Mouse (Mus musculus): ENCODE measurements around the gene Sfn. TPM values are rescaled to one million over a fixed set of nuclear protein-coding genes. Genes with fewer than 3 reads are reported as not detected.

Sfn gene
- total RNA-seq, 2 experiments from 2014 or later: 1.4 to 1.9 TPM

GRCm38 (mm10) chr4:133620668-133621067 lies 18.7 kb upstream of the Sfn start:
- DNase-seq (ENCODE audit: low spot score in 2 of 2): no peak

GRCm38 (mm10) chr4:133619473-133620136 lies 17.6 kb upstream of the Sfn start:
- no peak for DNase-seq (ENCODE audit: low spot score in 2 of 2)

GRCm38 (mm10) chr4:133617936-133618335 lies 16.0 kb upstream of the Sfn start:
- DNase-seq (ENCODE audit: low spot score in 2 of 2): no peak

- DNase-seq (ENCODE audit: low spot score in 2 of 2): no peak
These were observed 13.4 kb upstream of the Sfn start for GRCm38 (mm10) chr4:133615416-133615815.

GRCm38 (mm10) chr4:133614274-133614761 lies 12.3 kb upstream of the Sfn start:
- DNase-seq (ENCODE audit: low spot score in 2 of 2): peak; percentile 48 to 59

- no peak for DNase-seq (ENCODE audit: low spot score in 2 of 2)
These were observed 11.9 kb upstream of the Sfn start for GRCm38 (mm10) chr4:133613867-133614266.

GRCm38 (mm10) chr4:133613026-133613425 lies 11.1 kb upstream of the Sfn start:
- DNase-seq (ENCODE audit: low spot score in 2 of 2): no peak

GRCm38 (mm10) chr4:133612416-133612815 lies 10.4 kb upstream of the Sfn start:
- DNase-seq (ENCODE audit: low spot score in 2 of 2): no peak

GRCm38 (mm10) chr4:133611815-133612214 lies 9.8 kb upstream of the Sfn start:
- no peak for DNase-seq (ENCODE audit: low spot score in 2 of 2)

- DNase-seq (ENCODE audit: low spot score in 2 of 2): peak; percentile 82 to 92
These were observed 7.8 kb upstream of the Sfn start for GRCm38 (mm10) chr4:133609719-133610118.

GRCm38 (mm10) chr4:133607284-133607683 lies 5.3 kb upstream of the Sfn start:
- DNase-seq (ENCODE audit: low spot score in 2 of 2): no peak

GRCm38 (mm10) chr4:133605330-133605729 lies 3.4 kb upstream of the Sfn start:
- DNase-seq (ENCODE audit: low spot score in 2 of 2): no peak

- no peak for DNase-seq (ENCODE audit: low spot score in 2 of 2)
These were observed 2.9 kb upstream of the Sfn start for GRCm38 (mm10) chr4:133604856-133605255.

- no peak for DNase-seq (ENCODE audit: low spot score in 2 of 2)
These were observed 2.2 kb upstream of the Sfn start for GRCm38 (mm10) chr4:133604175-133604574.

GRCm38 (mm10) chr4:133603056-133603455 lies 1.1 kb upstream of the Sfn start:
- no peak for DNase-seq (ENCODE audit: low spot score in 2 of 2)

GRCm38 (mm10) chr4:133600306-133600705 lies 1.7 kb downstream of the Sfn start:
- no peak for DNase-seq (ENCODE audit: low spot score in 2 of 2)

- peak; percentile 85 to 88 for DNase-seq (ENCODE audit: low spot score in 2 of 2)
These were observed 2.3 kb downstream of the Sfn start for GRCm38 (mm10) chr4:133599571-133600073.

- no peak for DNase-seq (ENCODE audit: low spot score in 2 of 2)
These were observed 2.9 kb downstream of the Sfn start for GRCm38 (mm10) chr4:133599116-133599515.

- no peak for DNase-seq (ENCODE audit: low spot score in 2 of 2)
These were observed 3.4 kb downstream of the Sfn start for GRCm38 (mm10) chr4:133598616-133599015.

GRCm38 (mm10) chr4:133596084-133596483 lies 5.9 kb downstream of the Sfn start:
- DNase-seq (ENCODE audit: low spot score in 2 of 2): no peak

GRCm38 (mm10) chr4:133595538-133595937 lies 6.4 kb downstream of the Sfn start:
- DNase-seq (ENCODE audit: low spot score in 2 of 2): no peak

- DNase-seq (ENCODE audit: low spot score in 2 of 2): peak; percentile 73 to 75
These were observed 9.4 kb downstream of the Sfn start for GRCm38 (mm10) chr4:133592570-133592969.

Measured in adrenal gland, adult 18-20 months (tissue).